Mouse (Mus musculus) common myeloid progenitor, adult 5-6 weeks (primary cell): ENCODE results near the gene Gm10772. TPM values are rescaled to one million over a fixed set of nuclear protein-coding genes. Genes with fewer than 3 reads are reported as not detected.
"Not testable (repeated sequence)": the region's sequence is repeated elsewhere in the genome, so short reads cannot be mapped to it uniquely, and the experiment has no call there.

Experiments used
- ATAC-seq: replicated peaks from 2 replicates; pipeline ENCODE4 v1.8.0; 2016; ENCODE audit warnings: low read depth, mild to moderate bottlenecking, moderate TSS enrichment, inconsistent platforms; ENCODE audit not compliant: poor library complexity, severe bottlenecking
- total RNA-seq: library from RNA; stranded (forward); fragments of 200-1000, 187-1606 nt; gene quantifications from 2 replicates; pipeline ENCODE4 v1.2.3, GENCODE M21; 2017

The Gm10772 gene
- total RNA-seq = not detected in 2 replicates

DNA sequence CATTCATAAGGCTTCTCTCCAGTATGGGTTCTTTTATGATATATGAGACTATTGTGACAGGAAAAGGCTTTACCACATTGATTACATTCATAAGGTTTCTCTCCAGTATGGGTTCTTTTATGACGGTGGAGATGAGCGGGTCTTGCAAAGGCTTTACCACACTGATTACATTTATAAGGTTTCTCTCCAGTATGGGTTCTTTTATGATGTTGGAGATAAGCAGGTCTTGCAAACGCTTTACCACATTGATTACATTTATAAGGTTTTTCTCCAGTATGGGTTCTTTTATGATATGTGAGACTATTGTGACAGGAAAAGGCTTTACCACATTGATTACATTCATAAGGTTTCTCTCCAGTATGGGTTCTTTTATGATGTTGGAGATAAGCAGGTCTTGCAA, at the start of gene Gm10772:
Gm10772 (minus strand) TSS at position 101 of the 400 bp plus-strand sequence.
- not testable (repeated sequence) for ATAC-seq

DNA sequence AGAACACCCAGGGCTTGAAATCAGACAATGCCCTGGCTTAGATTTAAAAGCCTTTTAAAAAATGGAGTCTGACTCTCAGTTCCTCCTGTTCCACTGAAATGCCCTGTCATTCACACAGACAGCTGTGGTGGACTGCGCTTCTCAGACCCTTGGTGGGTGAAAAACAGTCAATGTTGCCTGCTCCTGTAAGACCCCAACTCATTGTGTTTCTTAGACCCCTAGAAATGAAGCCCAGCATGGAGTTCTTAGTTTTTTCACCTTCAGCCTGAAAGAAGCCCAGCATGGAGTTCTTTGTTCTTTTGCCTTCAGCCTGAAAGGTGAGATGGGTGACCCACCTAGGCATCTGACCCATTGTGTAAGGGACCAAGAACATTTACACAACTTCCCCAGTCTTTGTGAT, 36.5 kb upstream of the Gm10772 start:
- ATAC-seq = not testable (repeated sequence)

DNA sequence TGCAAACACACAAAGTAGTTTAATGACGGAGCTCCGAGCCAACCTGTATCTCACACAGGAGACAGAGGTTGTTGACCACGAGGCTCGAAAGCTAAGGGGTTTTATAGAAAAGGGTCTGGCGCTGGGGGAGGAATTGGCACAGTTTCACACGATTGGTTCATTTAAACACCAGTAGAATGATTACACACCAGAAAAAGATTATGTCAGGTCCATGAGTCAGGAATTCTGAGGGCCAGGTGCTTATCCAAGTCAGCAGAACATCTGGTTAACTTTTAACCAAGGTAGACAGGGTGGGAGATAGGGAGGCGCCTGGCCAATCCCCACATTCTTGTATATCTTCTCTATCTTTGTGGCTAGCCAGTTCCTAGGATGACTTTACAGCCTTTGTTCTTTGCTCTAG, 35.8 kb upstream of the Gm10772 start:
- not testable (repeated sequence) for ATAC-seq

DNA sequence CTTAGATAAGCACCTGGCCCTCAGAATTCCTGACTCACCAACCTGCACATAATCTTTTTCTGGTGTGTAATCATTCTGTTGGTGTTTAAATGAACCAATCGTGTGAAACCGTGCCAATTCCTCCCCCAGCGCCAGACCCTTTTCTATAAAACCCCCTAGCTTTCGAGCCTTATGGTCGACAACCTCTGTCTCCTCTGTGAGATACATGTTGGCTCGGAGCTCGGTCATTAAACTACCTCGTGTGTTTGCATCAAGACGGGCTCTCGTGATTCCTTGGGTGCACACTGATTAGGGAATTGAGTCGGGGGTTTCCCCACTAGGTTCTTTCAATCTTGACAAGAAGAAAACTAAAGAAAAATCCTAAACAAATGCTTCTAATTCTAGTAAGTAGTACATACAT, 13.0 kb downstream of the Gm10772 start:
- ATAC-seq = no peak

DNA sequence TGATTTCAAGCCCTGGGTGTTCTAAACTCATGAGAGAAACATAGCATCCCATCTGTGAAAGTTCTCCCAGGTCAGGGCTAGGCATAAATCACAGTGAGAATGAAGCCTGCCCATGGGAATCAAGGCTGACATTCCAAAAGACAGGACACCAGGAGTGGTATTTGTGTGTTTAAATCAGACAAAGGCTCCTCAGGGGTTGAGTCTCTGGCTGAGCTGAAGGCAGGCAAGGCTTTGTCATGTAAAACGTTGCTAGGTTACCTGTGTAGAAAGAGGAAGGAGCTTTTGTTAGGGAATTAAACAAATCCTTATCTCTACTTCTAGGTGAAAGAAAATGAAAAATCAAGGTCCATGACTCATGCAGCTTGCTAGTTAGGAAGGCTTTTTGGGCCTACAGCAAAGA, 13.6 kb downstream of the Gm10772 start:
- ATAC-seq = not testable (repeated sequence)

DNA sequence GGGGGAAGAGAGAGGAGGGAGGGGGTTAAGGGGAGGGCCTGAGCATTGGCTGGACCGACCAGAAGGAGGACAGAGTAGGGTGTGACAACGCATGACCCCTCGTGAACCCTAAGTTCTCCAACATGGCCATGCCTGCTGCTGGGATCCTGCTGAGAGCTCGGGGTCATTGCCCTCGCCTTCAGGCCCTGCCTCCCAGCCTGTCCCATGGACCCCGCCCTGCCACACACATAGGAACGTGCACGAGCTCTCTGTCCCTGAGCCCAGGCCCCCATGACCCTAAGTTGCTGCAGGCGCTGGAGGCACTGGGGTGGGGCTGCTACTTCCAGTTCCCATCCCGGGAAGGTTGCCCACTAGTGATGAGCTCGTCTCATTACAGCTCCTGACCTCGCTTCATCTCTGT, 48.2 kb downstream of the Gm10772 start:
- ATAC-seq = not testable (repeated sequence)

Other genes starting within 250 kb of the Gm10772 start
- not detected in 2 replicates for gene Gm10324, start 108.0 kb downstream of the Gm10772 start, total RNA-seq
- gene 2410141K09Rik, start 213.5 kb upstream of the Gm10772 start, total RNA-seq = not detected in 2 replicates